Mouse (Mus musculus) embryo, embryonic 11 days (tissue): ENCODE data around the gene Mybpc1.
"Not testable (repeated sequence)": the region's sequence is repeated elsewhere in the genome, so short reads cannot be mapped to it uniquely, and the experiment has no call there.

Source experiments
- DNase-seq: peaks from one replicate; pipeline ENCODE4 v3.0.0-alpha.2; 2015

Mybpc1 gene

DNA sequence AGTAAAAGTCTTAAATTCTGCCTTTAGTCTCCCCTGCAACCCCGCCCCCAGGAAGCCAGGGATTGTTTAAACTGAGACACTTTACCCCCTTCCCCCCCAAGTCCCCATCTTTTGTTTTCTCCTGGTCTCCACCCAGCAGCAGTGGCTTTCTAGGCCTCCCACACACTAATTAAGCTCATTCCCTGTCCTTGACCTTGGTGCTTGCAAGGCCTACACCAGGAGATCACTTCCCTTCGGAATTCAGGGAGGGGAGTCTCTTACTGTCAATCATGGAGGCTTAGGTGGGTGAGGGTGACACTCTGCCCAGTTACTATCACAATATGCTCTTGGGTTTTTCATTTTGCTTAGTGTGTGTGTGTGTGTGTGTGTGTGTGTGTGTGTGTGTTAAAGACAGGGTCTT, 57.3 kb downstream of the Mybpc1 start:
- DNase-seq, result no peak

DNA sequence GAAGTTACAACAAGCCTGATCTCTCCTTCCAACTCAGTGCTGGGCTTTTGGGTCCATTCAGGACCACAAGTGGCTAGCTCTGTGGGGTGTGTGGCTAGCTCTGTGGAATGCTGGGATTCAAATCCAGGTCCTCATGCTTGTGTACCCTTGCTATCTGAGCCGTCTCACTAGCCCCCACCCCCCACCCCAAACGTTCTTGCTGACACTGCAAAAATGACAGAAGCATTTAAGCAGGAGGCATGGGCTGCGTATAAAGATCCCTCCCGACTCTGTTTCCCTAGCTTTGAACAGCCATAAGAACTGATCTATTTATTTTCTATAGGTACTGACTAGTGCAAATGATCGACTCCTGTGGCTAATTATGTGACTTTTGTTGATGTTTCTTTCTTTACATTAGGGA, 74.3 kb downstream of the Mybpc1 start:
- no peak for DNase-seq

DNA sequence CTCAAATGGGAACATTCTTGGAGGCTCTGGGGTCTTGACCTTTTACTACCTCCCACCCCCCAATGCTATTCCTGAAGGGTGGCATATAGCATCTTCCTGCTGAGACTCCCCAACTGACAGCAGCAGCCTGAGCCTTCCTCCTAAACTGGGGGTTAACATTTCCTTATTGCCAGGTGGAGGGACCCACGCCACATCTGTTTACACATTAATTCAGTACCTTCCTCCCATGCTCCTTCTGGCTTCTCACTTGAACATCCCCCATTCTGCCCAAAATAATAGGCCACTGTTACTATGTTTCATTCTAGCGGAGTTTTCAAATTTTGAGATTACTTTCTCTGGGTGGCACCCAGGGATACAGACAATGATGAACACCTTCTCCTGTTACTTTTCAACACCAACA, 80.9 kb downstream of the Mybpc1 start:
- no peak for DNase-seq

DNA sequence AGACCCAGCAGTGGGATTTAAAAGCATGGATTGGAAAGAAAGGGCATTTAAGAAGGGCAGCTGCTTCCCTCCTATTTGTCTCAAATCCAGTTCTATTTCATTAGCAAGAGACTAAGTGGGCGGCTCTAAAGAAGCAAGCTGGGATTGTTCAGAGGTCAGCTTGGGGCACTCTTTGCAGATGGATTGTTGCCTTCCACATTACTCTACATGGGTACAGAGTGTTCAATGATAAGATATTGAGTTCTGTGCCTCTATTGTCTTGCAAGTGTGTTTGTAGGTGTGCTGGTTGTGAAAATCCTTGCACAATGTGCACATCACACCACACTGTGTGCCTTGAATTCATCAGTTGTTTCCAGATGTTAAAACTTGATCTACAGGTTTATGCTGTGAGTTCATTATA, 81.7 kb downstream of the Mybpc1 start:
- DNase-seq, result no peak

DNA sequence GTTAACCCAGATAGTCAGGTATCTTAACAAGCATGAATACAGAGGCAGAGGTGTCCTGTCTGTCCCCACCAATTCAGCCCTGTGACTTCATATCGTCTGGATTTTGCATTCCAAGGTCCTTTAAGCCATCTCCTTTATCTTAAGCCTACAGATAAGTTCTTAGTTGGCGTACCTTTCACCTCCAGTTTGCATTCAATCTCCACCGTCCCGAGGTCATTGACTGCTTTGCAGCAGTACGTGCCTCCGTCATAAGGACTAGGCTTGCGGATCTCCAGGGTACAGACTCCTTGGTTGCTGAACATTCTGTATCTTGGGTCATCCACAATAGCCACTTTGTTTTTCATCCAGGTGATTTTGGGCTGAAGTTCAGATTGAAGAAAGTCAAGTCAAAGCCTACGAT, 82.2 kb downstream of the Mybpc1 start:
- DNase-seq, result no peak

DNA sequence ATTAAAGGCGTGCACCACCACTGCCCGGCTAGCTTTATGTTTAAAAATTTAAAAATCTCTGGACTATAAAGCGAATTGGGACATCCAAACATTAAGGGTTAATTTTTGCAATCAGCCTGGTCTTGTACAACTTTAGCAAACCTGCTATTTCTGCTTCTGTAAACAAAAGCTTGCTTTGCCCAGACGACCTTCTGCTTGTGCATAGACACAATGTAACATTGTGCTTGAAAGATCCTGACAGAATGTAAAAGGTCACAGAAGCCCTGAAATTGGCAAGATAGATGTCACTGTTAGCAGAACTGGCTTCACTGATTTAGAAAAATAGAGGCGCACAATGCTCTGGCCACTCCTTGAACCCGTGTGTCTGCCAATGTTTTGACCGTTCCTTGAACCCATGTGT, 89.9 kb downstream of the Mybpc1 start:
- DNase-seq, result not testable (repeated sequence)

DNA sequence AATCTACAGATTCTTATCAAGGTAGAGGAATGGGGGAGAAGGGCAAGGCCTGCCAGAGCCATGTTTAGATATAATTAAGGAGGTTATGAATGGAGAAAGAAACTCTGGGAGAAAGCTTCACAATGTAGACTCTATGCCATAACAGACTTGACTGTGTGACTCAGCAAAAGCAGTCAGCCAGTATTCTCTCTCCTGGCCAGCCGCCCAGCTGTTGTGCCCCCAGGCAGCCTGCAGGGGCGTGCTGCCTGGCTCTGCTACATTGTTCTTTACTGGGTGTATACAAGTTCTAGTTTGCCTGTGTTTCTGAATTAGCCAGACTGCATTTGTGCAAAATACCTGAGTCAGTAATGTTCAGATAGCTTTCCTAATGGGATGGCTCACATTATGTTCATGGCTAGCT, 90.5 kb downstream of the Mybpc1 start:
- peak; percentile 22 for DNase-seq

DNA sequence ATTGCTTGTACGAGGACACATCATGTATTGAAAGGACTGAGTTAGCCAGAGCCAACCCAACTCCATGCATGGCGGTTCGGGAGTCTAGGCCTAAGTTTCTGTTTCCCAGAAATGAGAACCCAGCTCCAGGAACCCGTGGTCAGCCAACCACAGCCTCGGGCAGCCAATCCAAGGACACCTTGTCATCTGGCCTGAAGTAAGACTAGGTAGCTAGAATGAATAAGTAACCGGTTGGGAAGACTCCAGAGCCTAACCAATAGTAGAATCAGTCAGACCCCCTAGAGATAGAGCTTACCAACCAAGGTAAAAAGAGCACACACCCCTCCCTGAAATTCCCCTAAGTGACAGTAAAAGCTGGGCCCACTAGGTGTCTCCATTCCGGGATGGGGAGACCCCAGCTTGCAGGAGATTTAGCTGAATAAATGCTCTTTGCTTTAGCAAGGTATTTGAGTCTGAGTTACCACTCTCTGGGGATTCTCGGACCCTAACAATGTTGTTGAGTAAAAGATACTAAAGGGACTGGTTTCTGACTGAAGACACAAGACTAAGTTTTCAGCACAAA, 91.3 kb downstream of the Mybpc1 start:
- peak; percentile 14 for DNase-seq

DNA sequence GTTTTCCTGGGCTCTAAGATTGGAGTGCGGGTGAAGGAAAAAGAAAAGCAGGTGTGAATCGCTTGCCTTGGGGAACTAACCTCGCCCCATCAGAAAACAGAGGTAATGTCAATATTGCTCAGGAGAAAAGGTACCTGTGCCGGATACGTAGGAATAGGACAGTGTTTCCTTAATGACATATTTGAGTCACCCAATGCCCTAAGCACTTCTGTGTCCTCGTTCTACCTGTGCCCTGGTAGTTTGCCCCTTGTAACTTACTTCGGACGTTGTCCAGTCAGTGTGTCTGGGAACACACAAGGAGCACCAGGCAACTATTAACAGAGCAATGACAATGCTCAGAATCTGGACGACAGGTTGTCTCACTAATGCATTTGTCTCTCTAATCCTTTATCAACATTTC, 93.6 kb downstream of the Mybpc1 start:
- no peak for DNase-seq

DNA sequence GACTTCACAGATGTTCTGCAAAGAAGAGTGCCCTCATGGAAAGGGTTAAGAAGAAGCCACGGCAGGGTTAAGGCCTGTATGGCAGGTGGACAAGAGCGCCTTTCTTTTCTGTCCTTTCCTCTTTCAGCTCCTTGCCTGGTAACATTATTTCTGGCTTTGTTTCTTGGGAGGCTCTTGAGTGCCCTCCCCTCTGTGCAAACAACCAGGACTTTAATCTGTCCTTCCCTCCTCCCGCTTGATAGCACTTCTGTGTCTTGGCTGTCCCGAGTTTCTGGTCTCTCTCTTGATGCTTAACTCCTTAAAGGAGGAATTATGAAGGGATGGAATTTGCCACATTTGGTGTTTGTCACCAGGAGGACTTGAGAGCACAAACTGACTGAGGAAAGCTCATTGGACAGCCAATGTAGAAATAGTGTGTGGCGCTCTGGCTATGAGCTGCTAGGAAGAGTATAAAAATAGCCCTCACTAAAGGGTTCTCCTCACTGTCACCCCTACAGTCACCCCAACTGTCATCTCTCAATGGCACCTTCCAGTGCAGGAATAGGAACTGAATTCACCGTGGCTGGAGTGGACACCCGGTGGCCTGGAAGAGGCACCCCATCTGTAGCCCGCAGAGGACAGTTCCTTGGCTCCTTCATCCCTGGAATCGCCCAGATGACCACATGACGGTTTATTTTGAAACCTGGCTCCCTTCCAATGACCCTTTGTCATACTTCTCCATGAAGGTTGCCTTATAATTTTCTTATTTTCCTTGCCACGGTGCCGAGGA, 94.3 kb downstream of the Mybpc1 start:
- no peak for DNase-seq

DNA sequence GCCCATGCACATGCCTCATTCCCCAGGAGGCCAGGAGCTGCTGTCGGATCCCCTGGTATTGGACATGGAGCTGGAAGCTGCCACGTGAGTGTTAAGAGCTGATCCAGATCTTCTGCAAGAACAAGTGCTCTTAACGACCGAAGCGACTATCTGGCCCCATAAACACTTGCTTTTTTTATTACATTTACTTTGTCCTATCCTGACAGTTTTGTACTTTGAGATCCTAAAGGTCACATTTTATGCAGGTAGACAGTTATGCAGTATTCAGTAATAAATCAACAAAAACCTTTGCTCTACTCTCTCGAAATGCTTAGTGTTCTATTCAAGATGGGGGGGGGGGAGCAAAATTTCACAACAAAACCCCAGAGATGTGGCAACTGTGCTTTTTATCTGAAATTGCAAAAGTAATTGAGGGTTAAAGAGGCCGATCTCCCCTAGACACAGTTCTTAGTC, 97.2 kb downstream of the Mybpc1 start:
- no peak for DNase-seq

DNA sequence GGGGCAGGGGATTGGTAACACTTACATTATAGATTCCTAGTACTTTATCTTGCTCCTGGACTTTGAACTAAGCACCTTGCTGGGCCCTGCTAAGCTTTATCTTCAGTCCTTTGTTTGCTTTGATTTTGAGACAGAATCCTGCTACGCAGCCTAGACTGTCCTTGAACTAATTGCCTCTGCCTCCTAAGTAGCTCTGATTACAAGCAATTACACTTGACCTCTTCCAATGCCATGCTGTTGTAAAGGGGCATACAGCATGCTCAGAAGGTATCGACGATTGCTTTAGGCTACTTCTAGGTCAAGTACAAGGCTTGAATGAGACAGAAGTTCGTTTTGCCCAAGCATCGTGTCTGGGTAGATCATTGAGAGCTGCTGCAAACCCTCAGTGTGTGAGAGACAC, 99.7 kb downstream of the Mybpc1 start:
- no peak for DNase-seq

DNA sequence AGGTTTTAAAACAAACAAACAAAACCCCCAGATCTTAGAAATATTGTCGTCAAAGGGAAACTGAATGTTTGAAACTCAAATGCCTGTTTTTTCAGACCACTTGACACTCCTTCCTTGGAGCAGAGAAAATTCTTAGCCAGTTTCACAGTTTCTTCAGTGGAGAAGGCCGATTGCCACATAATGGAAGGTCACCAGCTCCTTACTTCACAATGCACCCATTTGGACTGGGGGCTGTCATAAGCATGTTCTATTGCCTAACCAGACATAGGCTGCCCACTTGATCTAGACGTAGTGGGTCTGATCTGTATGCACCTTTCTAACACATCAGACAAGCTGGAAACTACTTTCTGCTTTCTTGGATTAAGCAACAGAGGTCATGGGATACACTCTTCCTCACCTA, 100.5 kb downstream of the Mybpc1 start:
- DNase-seq, result no peak

DNA sequence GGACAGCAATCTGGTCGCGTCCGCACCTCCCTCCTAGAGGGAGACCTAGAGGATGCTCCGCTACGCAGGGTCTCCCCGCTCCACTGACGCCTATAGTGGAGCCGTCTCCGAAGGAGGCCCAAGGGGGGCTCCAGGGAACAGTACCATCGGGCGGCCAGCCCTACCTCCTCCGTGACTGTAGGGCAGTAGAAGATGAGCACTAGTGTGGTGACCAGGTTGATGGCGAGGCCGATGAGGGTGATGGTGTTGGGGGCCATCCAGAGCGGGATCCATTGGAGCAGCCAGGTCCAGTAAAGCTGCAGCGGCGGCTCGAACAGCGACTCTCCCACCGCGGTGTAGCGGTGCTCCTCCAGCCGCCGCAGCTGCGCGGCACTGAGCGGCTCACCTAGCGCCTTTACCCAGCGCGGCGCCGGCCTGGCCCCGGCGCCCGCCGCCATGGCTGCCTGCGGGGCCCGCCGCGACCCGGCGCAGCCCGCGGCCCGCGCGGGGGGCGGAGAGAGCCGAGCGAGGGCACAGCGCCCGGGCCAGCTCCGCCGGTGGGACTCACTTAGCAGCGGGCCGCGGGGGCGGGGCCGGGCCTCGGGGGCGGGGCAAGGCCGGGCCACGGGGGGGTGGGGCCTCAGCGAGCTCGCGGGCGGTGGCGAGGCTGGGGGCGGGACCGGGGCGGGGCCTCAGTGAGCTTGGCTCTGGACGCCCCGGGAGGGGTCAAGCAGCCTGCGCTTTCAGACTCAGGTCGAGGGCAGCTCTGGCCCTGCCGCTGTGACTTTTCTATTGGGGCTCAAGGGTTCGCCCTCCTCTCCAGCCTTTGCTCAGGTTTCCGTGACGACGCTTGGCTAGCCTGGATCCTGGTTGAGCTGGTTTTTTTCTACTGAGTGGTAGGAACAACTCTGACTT, 101.3 kb downstream of the Mybpc1 start, which contains the start of gene Chpt1:
TSS of gene Chpt1 (minus strand) at position 653 of the 894 bp plus-strand sequence.
- peak; percentile 95 for DNase-seq

DNA sequence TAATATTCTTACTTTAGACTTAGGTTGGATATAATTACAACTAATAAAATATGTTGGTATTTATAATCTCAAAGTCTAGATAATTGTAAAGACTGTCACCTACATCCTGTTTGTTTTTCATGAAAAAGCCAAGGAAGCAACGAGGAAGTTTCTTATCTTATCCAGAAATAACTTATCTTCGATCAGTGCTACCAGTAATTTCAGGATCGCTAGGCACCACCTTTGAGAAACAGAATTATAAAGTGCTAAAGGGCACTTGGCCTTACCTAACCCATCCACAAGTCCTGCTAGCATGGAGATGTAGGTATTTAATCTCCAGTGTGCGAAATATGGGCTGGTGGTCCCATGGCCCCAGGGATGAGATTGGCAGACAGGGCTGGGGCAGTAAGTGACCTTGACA, 102.0 kb downstream of the Mybpc1 start:
- DNase-seq, result no peak

DNA sequence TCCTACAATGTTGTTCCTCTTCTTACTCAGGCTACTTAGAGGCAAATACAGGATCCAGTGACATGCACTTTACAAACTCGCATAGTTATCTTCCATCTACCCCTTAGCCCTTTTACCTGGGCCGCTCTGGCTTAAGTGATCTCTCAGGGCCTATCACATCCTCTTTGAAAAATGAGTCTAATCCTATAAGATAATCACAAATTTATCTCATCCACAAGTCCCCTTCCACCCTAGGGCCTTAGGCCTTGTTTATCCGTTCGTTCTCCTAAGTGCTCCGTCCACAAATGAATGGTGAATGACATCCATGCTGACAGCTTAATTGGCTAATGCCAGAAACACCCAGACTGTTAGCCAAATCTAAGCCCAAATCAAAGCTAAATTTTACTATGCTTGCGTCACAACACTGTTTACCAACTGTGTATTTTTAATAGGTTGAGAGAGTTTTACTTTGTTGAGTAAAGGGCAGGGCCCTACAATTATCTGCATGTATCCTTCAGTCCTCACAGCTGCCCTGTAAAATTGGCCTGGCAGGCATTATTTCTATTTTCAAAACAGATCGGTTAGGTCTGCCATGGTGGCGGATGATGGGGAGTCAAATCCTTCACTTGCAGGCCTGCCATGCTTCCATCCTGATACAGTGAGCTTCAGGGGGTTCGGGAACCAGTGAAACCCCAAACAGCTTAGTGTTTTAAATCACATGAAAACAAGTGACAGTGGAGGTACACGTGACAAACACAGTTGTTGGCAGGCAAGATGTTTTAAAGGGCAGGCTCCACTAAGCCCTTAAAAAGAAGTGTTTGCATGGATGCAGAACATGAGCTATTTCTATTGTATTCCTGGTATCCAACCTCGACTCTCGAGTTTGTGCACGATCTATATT, 102.8 kb downstream of the Mybpc1 start:
- no peak for DNase-seq

DNA sequence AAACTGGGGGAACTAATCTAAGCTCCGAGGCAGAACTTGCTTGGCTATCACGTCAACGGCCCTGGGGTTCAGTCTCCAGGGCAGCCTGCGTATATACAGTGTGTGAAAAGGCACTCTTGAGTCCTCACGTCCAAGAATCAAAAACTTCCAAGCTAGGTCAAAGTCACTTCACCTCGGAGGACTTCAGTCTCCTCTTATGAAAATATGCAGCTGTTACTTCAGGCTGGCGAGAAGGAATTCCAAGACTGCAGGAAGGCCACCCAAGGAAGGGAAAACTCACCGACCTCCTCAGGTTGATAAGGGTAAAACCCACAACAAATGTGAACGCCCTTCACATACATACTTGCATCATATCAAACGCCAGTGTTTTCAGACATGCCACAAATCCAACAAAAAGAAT, 103.6 kb downstream of the Mybpc1 start:
- peak; percentile 11 for DNase-seq

DNA sequence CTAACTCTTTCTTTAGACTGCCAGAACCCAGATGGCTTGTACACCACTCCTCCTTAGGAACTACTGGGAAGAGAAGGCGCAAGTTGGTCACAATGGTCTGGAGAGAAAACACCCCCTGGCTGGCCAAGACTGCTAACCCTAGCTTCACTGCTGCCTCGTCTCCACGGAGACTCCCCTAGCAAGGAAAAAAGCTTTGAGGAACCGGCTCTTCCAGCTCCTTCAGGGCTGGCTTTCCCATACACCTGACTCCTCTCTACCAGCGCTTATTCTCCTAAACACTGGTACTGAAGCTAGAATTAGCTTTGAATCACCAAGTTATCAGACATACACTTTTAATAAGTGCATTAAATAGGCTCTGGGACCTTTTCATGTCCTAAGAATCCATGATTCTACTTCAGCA, 105.0 kb downstream of the Mybpc1 start:
- no peak for DNase-seq

DNA sequence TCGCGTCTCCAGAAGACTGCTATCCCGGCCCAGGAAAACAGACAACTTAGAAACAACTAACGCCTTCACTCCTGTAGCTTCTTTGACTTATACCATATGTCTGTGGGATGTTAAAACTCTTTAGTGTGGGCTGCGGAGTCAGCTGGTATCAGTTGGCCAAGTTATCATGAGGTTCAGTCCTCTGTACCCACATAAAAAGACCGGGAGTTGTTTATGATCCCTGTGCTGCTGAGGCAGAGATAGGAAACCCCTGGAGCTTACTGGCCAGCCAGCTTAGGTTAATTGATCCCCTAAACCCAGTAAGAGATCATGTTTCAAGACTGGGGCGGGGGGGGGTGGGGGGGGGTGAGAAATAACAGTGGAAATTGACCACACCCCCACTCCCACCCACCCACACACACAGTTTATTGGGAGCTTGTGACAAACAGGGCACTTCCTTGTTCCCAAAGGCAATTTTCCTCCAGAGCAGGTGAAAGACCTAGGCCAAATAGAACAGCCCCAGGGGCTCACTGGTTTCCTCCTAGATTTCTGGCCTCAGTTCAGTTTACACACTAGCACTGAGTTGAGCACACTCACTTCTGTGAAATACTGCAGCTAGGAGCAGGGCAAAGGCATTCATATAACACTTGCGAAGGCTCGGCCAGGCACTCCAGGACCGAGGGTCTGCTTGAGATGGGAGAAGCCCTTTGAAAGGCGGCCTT, 107.9 kb downstream of the Mybpc1 start:
- no peak for DNase-seq

DNA sequence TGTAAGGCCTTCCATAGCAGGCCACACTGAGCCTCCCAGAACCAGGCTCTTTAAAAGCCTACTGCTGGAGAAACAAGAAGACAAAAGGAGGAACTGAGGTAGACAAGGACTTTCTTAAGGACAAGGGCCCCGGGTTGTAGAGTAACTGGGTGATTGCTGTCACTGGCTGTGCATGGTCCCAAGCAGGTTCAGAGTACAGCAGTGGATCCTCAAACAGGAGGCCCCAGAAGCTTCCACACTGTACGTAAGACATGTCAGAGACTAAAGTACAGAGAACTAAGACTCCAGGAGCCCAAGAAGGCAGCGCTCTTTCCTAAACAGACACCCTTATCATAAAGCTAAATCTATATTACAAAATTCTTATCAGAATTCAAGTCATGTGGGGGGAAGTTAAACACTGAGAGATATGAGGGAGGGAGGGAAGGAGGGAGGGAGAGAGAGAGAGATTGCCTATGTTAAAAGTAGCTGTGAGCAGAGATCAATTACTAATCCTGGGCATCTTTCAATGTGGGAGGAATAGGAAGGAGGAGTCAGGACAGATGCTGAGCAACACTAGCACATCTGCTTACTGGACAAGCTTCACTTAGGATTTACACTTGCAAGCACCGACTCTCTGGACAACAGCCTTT, 109.9 kb downstream of the Mybpc1 start:
- no peak for DNase-seq

DNA sequence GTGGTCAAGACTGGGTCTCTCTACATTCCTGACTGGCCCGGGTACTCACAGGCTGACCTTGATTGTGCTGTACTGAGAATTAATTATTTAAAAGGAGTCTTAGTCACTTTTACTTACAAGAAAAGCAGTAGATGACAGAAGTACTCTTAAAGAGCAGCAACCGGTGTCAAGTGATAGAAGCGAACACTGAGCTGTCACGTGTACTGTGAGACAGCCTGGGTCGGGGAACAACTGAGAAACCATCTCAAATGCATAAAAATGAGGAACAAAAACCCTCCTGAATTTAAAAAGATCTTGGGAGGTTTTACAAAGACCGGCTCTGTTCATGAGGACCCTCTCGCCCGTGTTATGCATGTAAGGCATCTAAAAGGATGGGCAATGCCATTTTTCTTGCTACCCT, 112.3 kb downstream of the Mybpc1 start:
- DNase-seq, result no peak

DNA sequence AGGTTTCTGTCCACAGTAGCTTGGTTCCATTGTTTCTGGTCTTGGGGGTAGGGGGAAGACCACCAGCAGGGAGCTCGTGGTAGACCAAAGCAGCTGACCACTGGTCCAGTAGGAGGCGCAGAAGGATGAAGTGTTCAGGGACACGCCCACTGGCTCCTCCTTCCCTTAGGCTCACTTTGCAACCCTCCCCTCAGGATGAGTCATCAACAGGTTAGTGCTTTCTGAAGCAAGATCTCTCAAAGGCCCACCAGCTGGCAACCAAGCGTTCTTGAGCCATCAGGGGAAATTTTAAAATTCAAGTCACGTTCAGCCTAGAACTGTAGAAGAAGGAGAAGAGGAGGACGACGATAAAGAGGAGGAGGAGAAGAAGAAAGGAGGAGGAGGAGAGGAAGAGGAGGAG, 113.3 kb downstream of the Mybpc1 start:
- no peak for DNase-seq
